Mouse (Mus musculus) liver, embryonic 16.5 days (tissue): Measurements from ENCODE around the gene Timm8b. TPM values are rescaled to one million over a fixed set of nuclear protein-coding genes. Genes with fewer than 3 reads are reported as not detected.

Experiments used
- ATAC-seq: fragments of 200-750 bp; cut with Nextera tagmentation; 2 replicates; pipeline ENCODE4 v1.8.0; 2017; ENCODE audit warnings: low read depth, mild to moderate bottlenecking, moderate number of reproducible peaks, moderate library complexity
- H3K27ac ChIP-seq: fragments of 300-500 bp; sonication (generic); 2 replicates; pipeline ENCODE4 v1.5.1; 2014; ENCODE audit warnings: mild to moderate bottlenecking, low read length
- H3K27me3 ChIP-seq: fragments of 300-500 bp; sonication (generic); 2 replicates; pipeline ENCODE4 v1.6.1; 2014; ENCODE audit warnings: low read depth, low read length, mixed read lengths; ENCODE audit not compliant: control insufficient read depth, insufficient read depth
- H3K36me3 ChIP-seq: fragments of 300-500 bp; sonication (generic); 2 replicates; pipeline ENCODE4 v1.6.1; 2014; ENCODE audit warnings: mild to moderate bottlenecking; ENCODE audit not compliant: control insufficient read depth, insufficient read depth
- H3K4me1 ChIP-seq: fragments of 300-500 bp; sonication (generic); 2 replicates; pipeline ENCODE4 v1.6.1; 2014; ENCODE audit warnings: low read depth, low read length, mixed read lengths; ENCODE audit not compliant: control insufficient read depth
- H3K4me2 ChIP-seq: fragments of 300-500 bp; sonication (generic); 2 replicates; pipeline ENCODE4 v1.6.1; 2014; ENCODE audit warnings: low read depth, low read length, mixed read lengths
- H3K4me3 ChIP-seq: fragments of 300-500 bp; sonication (generic); 2 replicates; pipeline ENCODE4 v1.5.1; 2014; ENCODE audit warnings: low read depth, mild to moderate bottlenecking, low read length
- H3K9ac ChIP-seq: fragments of 300-500 bp; sonication (generic); 2 replicates; pipeline ENCODE4 v1.6.1; 2014; ENCODE audit warnings: low read depth, low read length
- H3K9me3 ChIP-seq: fragments of 300-500 bp; sonication (generic); replicated peaks from 2 replicates; pipeline ENCODE4 v1.6.1; 2016; ENCODE audit warnings: low read length; ENCODE audit not compliant: control insufficient read depth
- WGBS: fragments of 180-500 bp; shearing (Covaris S2); extraction: QIAGEN DNeasy Blood & Tissue Kit; methylation state at CpG from one replicate; pipeline ENCODE4 v1.1.7; 2014; ENCODE audit not compliant: insufficient replicate concordance; 5-methylcytosine and 5-hydroxymethylcytosine counted together
- polyA plus RNA-seq: library from polyadenylated mRNA; unstranded; fragments of >200 nt; fragmentation: Nextera tagmentation; extraction: Ambion mirVana; gene quantifications from 2 replicates; pipeline ENCODE4 v1.2.1, GENCODE M21; 2015

Gene Timm8b
- polyA plus RNA-seq, 1 experiment from 2014 or later, result 141 TPM

GRCm38 (mm10) chr9:50594794-50595417 lies 8.8 kb upstream of the Timm8b start:
- Histone ChIP-seq H3K4me1 (peaks cover 2% of the 10 kb centered on the region), H3K4me2 (no peak overlapping the region), H3K27me3 (no peaks in the 10 kb centered on the region), H3K36me3 (peaks cover 36% of the 10 kb centered on the region), H3K27ac (peak overlapping the region; percentile 81), H3K4me3 (no peak overlapping the region), H3K9ac (no peak overlapping the region), H3K9me3 (no peaks in the 10 kb centered on the region)
- ATAC-seq, result peak; percentile 84
- WGBS, result 65% methylated on average over 12 of the region's 12 CpGs

GRCm38 (mm10) chr9:50596973-50597372 lies 6.7 kb upstream of the Timm8b start:
- H3K4me1 ChIP-seq, result peaks cover 13% of the 10 kb centered on the region
- no peak for ATAC-seq
- no peak overlapping the region for H3K4me2 ChIP-seq
- no peaks in the 10 kb centered on the region for H3K27me3 ChIP-seq
- H3K27ac ChIP-seq, result no peak overlapping the region
- no peaks in the 10 kb centered on the region for H3K9me3 ChIP-seq
- H3K36me3 ChIP-seq, result peaks cover 42% of the 10 kb centered on the region
- 87% methylated on average over 8 of the region's 8 CpGs for WGBS
- no peak overlapping the region for H3K4me3 ChIP-seq
- H3K9ac ChIP-seq, result no peak overlapping the region

GRCm38 (mm10) chr9:50601536-50601935 lies 2.2 kb upstream of the Timm8b start:
- Histone ChIP-seq H3K4me2 (peak overlapping the region; percentile 93), H3K36me3 (peaks cover 39% of the 10 kb centered on the region), H3K9me3 (no peaks in the 10 kb centered on the region), H3K4me3 (peak overlapping the region; percentile 90), H3K27me3 (no peaks in the 10 kb centered on the region), H3K4me1 (peaks cover 30% of the 10 kb centered on the region), H3K9ac (peak overlapping the region; percentile 13; the same call in 1 of the 2 replicates), H3K27ac (peak overlapping the region; percentile 89)
- WGBS, result 9% methylated on average over 6 of the region's 6 CpGs
- ATAC-seq, result peak; percentile 30; the same call in 1 of the 2 replicates

- Histone ChIP-seq H3K36me3 (peaks cover 33% of the 10 kb centered on the region), H3K27ac (peak overlapping the region; percentile 89)
Observed at GRCm38 (mm10) chr9:50602055-50602845, 1.5 kb upstream of the Timm8b start.

GRCm38 (mm10) chr9:50603998-50604324 lies 251 bp downstream of the Timm8b start:
- Histone ChIP-seq H3K9ac (peak overlapping the region; percentile 92), H3K4me3 (peak overlapping the region; percentile 90), H3K4me1 (peaks cover 30% of the 10 kb centered on the region), H3K27ac (peak overlapping the region; percentile 89), H3K27me3 (no peaks in the 10 kb centered on the region), H3K9me3 (no peaks in the 10 kb centered on the region), H3K36me3 (peaks cover 26% of the 10 kb centered on the region), H3K4me2 (peak overlapping the region; percentile 93)
- WGBS, result 0% methylated on average over 24 of the region's 24 CpGs
- peak; percentile 71 for ATAC-seq

More at GRCm38 (mm10) chr9:50602055-50602845, 1.5 kb upstream of the Timm8b start:
- H3K4me1 ChIP-seq, result peaks cover 30% of the 10 kb centered on the region
- H3K9ac ChIP-seq, result peak overlapping the region; percentile 92
- no peaks in the 10 kb centered on the region for H3K9me3 ChIP-seq
- H3K4me2 ChIP-seq, result peak overlapping the region; percentile 93
- 31% methylated on average over 7 of the region's 7 CpGs for WGBS
- H3K4me3 ChIP-seq, result peak overlapping the region; percentile 90
- ATAC-seq, result no peak
- H3K27me3 ChIP-seq, result no peaks in the 10 kb centered on the region

DNA sequence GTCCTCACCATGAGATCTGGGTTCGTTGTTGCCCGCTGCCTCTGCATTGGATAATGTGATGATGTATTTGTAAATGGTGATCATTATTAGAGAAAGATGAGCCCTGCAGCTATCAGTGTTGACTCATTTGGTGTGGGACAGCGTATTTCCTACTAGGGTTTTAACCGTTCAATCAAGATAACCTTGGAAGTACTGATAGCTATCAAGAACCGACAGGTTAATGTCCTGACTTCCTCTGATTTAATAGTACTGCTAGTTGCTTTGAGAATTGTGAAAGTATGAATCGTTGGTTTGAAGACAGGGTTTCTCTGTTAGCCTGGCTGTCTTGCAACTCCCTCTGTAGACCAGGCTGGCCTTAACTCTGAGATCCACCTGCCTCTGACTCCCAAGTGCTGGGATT lies 628 bp downstream of the Timm8b start:
- peak overlapping the region; percentile 92 for H3K9ac ChIP-seq
- ATAC-seq, result no peak
- peak overlapping the region; percentile 89 for H3K27ac ChIP-seq
- H3K4me1 ChIP-seq, result peaks cover 30% of the 10 kb centered on the region
- H3K27me3 ChIP-seq, result no peaks in the 10 kb centered on the region
- no peaks in the 10 kb centered on the region for H3K9me3 ChIP-seq
- 1% methylated on average over 6 of the region's 6 CpGs for WGBS
- H3K4me3 ChIP-seq, result peak overlapping the region; percentile 90
- peak overlapping the region; percentile 93 for H3K4me2 ChIP-seq
- H3K36me3 ChIP-seq, result peaks cover 25% of the 10 kb centered on the region

- ATAC-seq, result no peak
- Histone ChIP-seq H3K4me3 (no peak overlapping the region), H3K27ac (no peak overlapping the region), H3K4me2 (no peak overlapping the region), H3K27me3 (no peaks in the 10 kb centered on the region), H3K9ac (no peak overlapping the region), H3K9me3 (no peaks in the 10 kb centered on the region), H3K4me1 (peaks cover 8% of the 10 kb centered on the region), H3K36me3 (peaks cover 40% of the 10 kb centered on the region)
- WGBS, result 82% methylated on average over 4 of the region's 4 CpGs
Observed at GRCm38 (mm10) chr9:50612115-50612514, 8.4 kb downstream of the Timm8b start.

GRCm38 (mm10) chr9:50616161-50616560 lies 12.5 kb downstream of the Timm8b start:
- Histone ChIP-seq H3K4me1 (peaks cover 8% of the 10 kb centered on the region), H3K27ac (no peak overlapping the region; the same call in 1 of the 2 replicates), H3K4me2 (peak overlapping the region; percentile 79), H3K4me3 (peak overlapping the region; percentile 98), H3K36me3 (peaks cover 17% of the 10 kb centered on the region), H3K9ac (peak overlapping the region; percentile 95), H3K9me3 (no peaks in the 10 kb centered on the region), H3K27me3 (no peaks in the 10 kb centered on the region)
- ATAC-seq, result no peak
- WGBS, result 28% methylated on average over 11 of the region's 11 CpGs
